In the genomic region with DNA sequence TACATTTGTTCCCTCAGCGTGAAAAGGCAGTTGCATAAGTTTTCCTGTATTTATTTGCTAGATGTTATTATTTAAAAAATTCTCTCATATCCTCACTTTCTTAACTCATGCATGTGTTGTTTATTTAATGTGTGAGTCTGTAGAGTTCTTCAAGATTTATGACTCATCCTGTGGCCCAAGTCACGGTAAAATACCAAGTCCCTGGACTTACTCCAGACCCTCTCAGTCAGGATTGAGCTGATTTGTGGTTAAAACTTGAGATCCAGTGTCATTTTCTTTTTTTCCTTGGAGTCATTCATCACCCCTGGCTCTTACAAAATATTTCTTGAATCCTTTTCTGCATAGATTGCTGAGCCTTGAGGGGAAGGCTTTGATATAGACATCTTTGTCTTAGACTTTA, we compare ENCODE assay signal across 19 mouse cellular contexts.
DNase-seq lines count a peak whose midpoint lies in the region; ATAC-seq and TF ChIP-seq lines count a peak whose summit lies in the region.
"Had no signal": no experiment of that assay in that cellular context is flagged by ENCODE, and none has a peak within 500 bp of the region (broad histone marks: within the 10 kb centered on the region; RNA-seq: fewer than 3 reads in every experiment).

No protein-coding gene starts in this region.

- H3K4me1 ChIP-seq in kidney, postnatal 0 days (replicated peaks; ENCODE audit: insufficient read depth, low read length) = no peaks in the 10 kb centered on the region
- peaks cover 5 to 13% of the 10 kb centered on the region in 2 experiments for H3K4me1 ChIP-seq in MEL (ENCODE audit: control insufficient read depth in 1 of 2, insufficient read depth in 2 of 2, low read length in 2 of 2)
- H3K4me1 ChIP-seq: embryonic facial prominence, embryonic 15.5 days; heart, embryonic 13.5 days; hindbrain, embryonic 10.5 days; limb, embryonic 13.5 days; liver, embryonic 15.5 days; midbrain, embryonic 12.5 days had no signal

- H3K36me3 ChIP-seq in kidney, postnatal 0 days (ENCODE audit: insufficient read depth, low read length) = no peaks in the 10 kb centered on the region
- H3K36me3 ChIP-seq in MEL (ENCODE audit: control insufficient read depth in 1 of 2, insufficient read depth in 2 of 2, low read length in 2 of 2) = peaks cover 0 to 13% of the 10 kb centered on the region in 2 experiments; a peak in 2 of 4 replicates
- H3K36me3 ChIP-seq: embryonic facial prominence, embryonic 15.5 days; hindbrain, embryonic 10.5 days; liver, embryonic 15.5 days; midbrain, embryonic 12.5 days had no signal

- DNase-seq in heart, adult 11 months = peak; percentile 91
- no peak for DNase-seq in heart, postnatal 14 days
- peak; percentile 41 for DNase-seq in kidney, postnatal 0 days (ENCODE audit: low spot score)
- DNase-seq in kidney, adult 11 months = no peak
- DNase-seq in MEL (ENCODE audit: low read depth, low spot score) = peak; percentile 12
- DNase-seq in fibroblast of lung, adult 2 months (ENCODE audit: low read depth) = peak; percentile 94
- DNase-seq in left cerebral cortex, postnatal 36 days (ENCODE audit: low spot score in 2 of 2) = no peak
- DNase-seq: cerebellum, adult 18-20 months; cerebellum, postnatal 36 days; gastrocnemius, postnatal 10 days; kidney, postnatal 10 days had no signal

- H3K9me3 ChIP-seq in kidney, postnatal 0 days (replicated peaks; ENCODE audit: low read length) = no peaks in the 10 kb centered on the region
- H3K9me3 ChIP-seq in MEL (replicated peaks; ENCODE audit: insufficient read depth, low read length) = no peaks in the 10 kb centered on the region
- H3K9me3 ChIP-seq: embryonic facial prominence, embryonic 15.5 days; liver, embryonic 15.5 days had no signal

- no peak for TF ChIP-seq CTCF in kidney, postnatal 0 days (IDR thresholded peaks at IDR 0.05; ENCODE audit: low read depth)
- no peak for TF ChIP-seq CTCF in MEL (IDR thresholded peaks at IDR 0.05 in 2 of 3, conservative IDR thresholded peaks at IDR 0.05 in 1 of 3; ENCODE audit: control insufficient read depth in 1 of 3, insufficient read depth in 1 of 3, low read depth in 2 of 3, low read length in 3 of 3, poor library complexity in 1 of 3, severe bottlenecking in 1 of 3)

- ATAC-seq in kidney, postnatal 0 days (replicated peaks; ENCODE audit: low FRiP score, low read depth) = no peak

- no peak overlapping the region for H3K4me2 ChIP-seq in kidney, postnatal 0 days (ENCODE audit: low read length)
- H3K4me2 ChIP-seq: embryonic facial prominence, embryonic 15.5 days; heart, embryonic 13.5 days; limb, embryonic 13.5 days; liver, embryonic 15.5 days; midbrain, embryonic 12.5 days had no signal

- H3K79me2 ChIP-seq in MEL (ENCODE audit: control insufficient read depth, insufficient read depth, low read length, poor library complexity) = no peaks in the 10 kb centered on the region

- no peak overlapping the region for H3K4me3 ChIP-seq in kidney, postnatal 0 days (replicated peaks; ENCODE audit: low read depth, low read length)
- H3K4me3 ChIP-seq in MEL (ENCODE audit: control insufficient read depth in 1 of 2, insufficient read depth in 1 of 2, low read depth in 2 of 2, low read length in 2 of 2) = no peak overlapping the region
- H3K4me3 ChIP-seq: embryonic facial prominence, embryonic 15.5 days; heart, embryonic 13.5 days; hindbrain, embryonic 10.5 days; limb, embryonic 13.5 days; liver, embryonic 15.5 days; midbrain, embryonic 12.5 days had no signal

- no peak for TF ChIP-seq RAD21 in MEL (IDR thresholded peaks at IDR 0.05; ENCODE audit: low read depth, low read length)

- no peak overlapping the region for H3K27ac ChIP-seq in kidney, postnatal 0 days
- H3K27ac ChIP-seq in MEL (ENCODE audit: control insufficient read depth, low read depth, low read length) = no peak overlapping the region
- H3K27ac ChIP-seq: heart, embryonic 13.5 days; hindbrain, embryonic 10.5 days; limb, embryonic 13.5 days; liver, embryonic 15.5 days; macrophage; midbrain, embryonic 12.5 days; stomach, postnatal 0 days had no signal

- TF ChIP-seq EP300 in MEL (IDR thresholded peaks at IDR 0.05; ENCODE audit: low read depth in 1 of 2, low read length in 2 of 2) = no peak

- no peak for TF ChIP-seq POLR2A in MEL (IDR thresholded peaks at IDR 0.05; ENCODE audit: control insufficient read depth in 1 of 2, insufficient read depth in 1 of 2, low read depth in 1 of 2, low read length in 2 of 2, poor library complexity in 1 of 2)

- intact Hi-C loops in heart, postnatal 14 days (cut with DNase I) = no loop called here
- intact Hi-C loops in left cerebral cortex, postnatal 36 days (cut with DNase I) = no loop called here

- H3K27me3 ChIP-seq in kidney, postnatal 0 days (ENCODE audit: insufficient read depth, low read length) = no peaks in the 10 kb centered on the region
- H3K27me3 ChIP-seq in MEL (ENCODE audit: control insufficient read depth in 1 of 2, insufficient read depth in 2 of 2, low read length in 2 of 2) = no peaks in the 10 kb centered on the region
- H3K27me3 ChIP-seq: embryonic facial prominence, embryonic 15.5 days; heart, embryonic 13.5 days; limb, embryonic 13.5 days; liver, embryonic 15.5 days; midbrain, embryonic 12.5 days had no signal

- WGBS in kidney, postnatal 0 days = 32% methylated on average over 2 of the region's 2 CpGs

- no peak overlapping the region for H3K9ac ChIP-seq in kidney, postnatal 0 days (ENCODE audit: low read depth, low read length)
- H3K9ac ChIP-seq in MEL (ENCODE audit: control insufficient read depth, low read depth, low read length, poor library complexity, severe bottlenecking) = no peak overlapping the region
- H3K9ac ChIP-seq: embryonic facial prominence, embryonic 15.5 days; heart, embryonic 13.5 days; limb, embryonic 13.5 days; liver, embryonic 15.5 days; midbrain, embryonic 12.5 days had no signal

TF ChIP-seq in MEL, 35 proteins besides CTCF, POLR2A, EP300 and RAD21:
- TF ChIP-seq MYB (IDR thresholded peaks at IDR 0.05; ENCODE audit: low read depth, low read length) (no peak), GABPA (IDR thresholded peaks at IDR 0.05; ENCODE audit: low read depth, low read length) (no peak), ZNF384 (IDR thresholded peaks at IDR 0.05; ENCODE audit: low read depth, low read length) (no peak), NELFE (IDR thresholded peaks at IDR 0.05; ENCODE audit: low read depth, low read length) (no peak), E2F4 (IDR thresholded peaks at IDR 0.05; ENCODE audit: borderline replicate concordance, low read depth, low read length) (no peak), USF1 (IDR thresholded peaks at IDR 0.05; ENCODE audit: low read depth, low read length) (no peak), ZKSCAN1 (IDR thresholded peaks at IDR 0.05; ENCODE audit: low read depth, low read length) (no peak), MAZ (IDR thresholded peaks at IDR 0.05; ENCODE audit: low read depth, low read length) (no peak), RCOR1 (IDR thresholded peaks at IDR 0.05; ENCODE audit: low read depth, low read length) (no peak), POLR2AphosphoS2 (IDR thresholded peaks at IDR 0.05; ENCODE audit: low read length) (no peak), JUND (IDR thresholded peaks at IDR 0.05; ENCODE audit: low read depth, low read length) (no peak), GATA1 (IDR thresholded peaks at IDR 0.05; ENCODE audit: low read depth, low read length) (no peak), CHD1 (IDR thresholded peaks at IDR 0.05; ENCODE audit: low read depth, low read length) (no peak), BHLHE40 (IDR thresholded peaks at IDR 0.05; ENCODE audit: borderline replicate concordance, low read depth, low read length) (no peak), POLR2AphosphoS5 (IDR thresholded peaks at IDR 0.05; ENCODE audit: borderline replicate concordance, low read depth, low read length) (no peak), CHD2 (IDR thresholded peaks at IDR 0.05; ENCODE audit: low read length) (no peak), TCF12 (IDR thresholded peaks at IDR 0.05; ENCODE audit: low read depth, low read length) (no peak), MYC (IDR thresholded peaks at IDR 0.05; ENCODE audit: low read depth, low read length) (no peak)

Comparison
In these comparisons a context has a peak if more than half of its experiments do, and no peak if none do; other contexts are left out.
1. DNase-seq: peak in heart, adult 11 months (single experiment), kidney, postnatal 0 days (single experiment), MEL (single experiment) and fibroblast of lung, adult 2 months (single experiment); none in heart, postnatal 14 days (0 of 2), kidney, adult 11 months (single experiment) and left cerebral cortex, postnatal 36 days (0 of 2).